Mouse (Mus musculus) skeletal muscle tissue, adult 2 months (tissue): ENCODE results near the gene Nfatc4.

Experiments
- DNase-seq: peaks from one replicate; pipeline ENCODE4 v3.0.0-alpha.2; 2012; ENCODE audit warnings: low read depth, low spot score

Nfatc4 gene

DNA sequence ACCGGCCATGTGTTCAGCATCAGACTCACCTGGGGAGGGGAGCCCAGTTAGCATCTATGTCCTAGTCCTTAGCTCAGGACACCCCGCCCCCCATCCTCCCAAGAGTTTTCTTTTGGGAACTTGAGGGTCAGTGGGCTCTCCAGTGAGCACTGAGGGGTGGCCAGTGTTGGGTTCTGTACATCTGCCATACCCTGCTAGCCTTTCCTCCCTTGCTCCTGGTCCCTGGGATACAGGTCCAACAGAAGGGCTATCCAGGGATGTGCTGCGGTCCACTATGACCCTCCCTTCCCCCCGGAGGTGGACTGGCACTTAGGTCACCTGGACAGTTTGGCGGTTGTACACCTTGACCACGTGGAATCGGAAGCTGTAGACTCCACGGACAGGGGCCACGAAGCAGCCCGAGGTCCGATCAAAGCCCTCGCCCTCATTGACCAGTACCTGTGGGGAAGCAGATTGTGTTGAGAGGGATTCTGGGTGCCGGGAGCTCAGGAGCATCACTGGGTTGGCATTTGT, 60.3 kb downstream of the Nfatc4 start:
- no peak for DNase-seq
